Comparison of ENCODE assay signal across 13 mouse cellular contexts in the genomic region with DNA sequence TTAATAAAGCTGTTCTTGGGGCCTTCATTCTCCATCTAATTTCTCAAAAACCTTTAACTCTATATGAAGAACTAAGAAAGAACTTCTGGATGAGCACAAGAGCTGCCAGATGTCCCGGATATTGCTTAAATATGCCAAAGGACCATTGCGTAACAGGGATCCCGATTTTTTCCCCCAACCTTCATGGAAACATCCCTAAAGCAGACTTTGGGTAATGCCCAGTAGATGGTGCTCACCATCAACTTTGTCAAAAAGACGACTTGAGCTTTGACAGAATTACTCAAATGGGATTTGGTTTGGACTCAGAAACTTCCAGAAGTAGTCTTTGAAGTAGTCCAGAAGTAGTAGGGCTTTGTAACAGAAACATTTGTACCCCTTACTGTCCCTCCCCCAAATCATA.
DNase-seq lines count a peak whose midpoint lies in the region; ATAC-seq and TF ChIP-seq lines count a peak whose summit lies in the region.
"Had no signal": no experiment of that assay in that cellular context is flagged by ENCODE, and none has a peak within 500 bp of the region (broad histone marks: within the 10 kb centered on the region; RNA-seq: fewer than 3 reads in every experiment).

No protein-coding gene starts in this region.

- DNase-seq in lung, postnatal 0 days (ENCODE audit: low spot score), result peak; percentile 25
- no peak for DNase-seq in lung, postnatal 10 days
- peak; percentile 27 for DNase-seq in brain, embryonic 14.5 days (ENCODE audit: low read depth)
- DNase-seq in left cerebral cortex, postnatal 25 days (ENCODE audit: low spot score in 2 of 2), result peak; percentile 8 to 52
- DNase-seq in cerebellum, postnatal 36 days, result no peak
- DNase-seq: adrenal gland, adult 8-10 months had no signal

- no peaks in the 10 kb centered on the region for H3K27me3 ChIP-seq in intestine, postnatal 0 days (replicated peaks; ENCODE audit: control insufficient read depth, insufficient read depth, low read length)
- H3K27me3 ChIP-seq in intestine, embryonic 15.5 days (replicated peaks), result no peaks in the 10 kb centered on the region
- no peaks in the 10 kb centered on the region for H3K27me3 ChIP-seq in lung, postnatal 0 days (replicated peaks; ENCODE audit: insufficient read depth, low read length)
- H3K27me3 ChIP-seq: limb, embryonic 12.5 days; megakaryocyte, embryonic 14.5 days; neural tube, embryonic 12.5 days had no signal

- H3K27ac ChIP-seq in intestine, postnatal 0 days (ENCODE audit: low read depth, low read length), result no peak overlapping the region
- no peak overlapping the region for H3K27ac ChIP-seq in intestine, embryonic 15.5 days
- H3K27ac ChIP-seq in lung, postnatal 0 days (ENCODE audit: low read length), result no peak overlapping the region
- H3K27ac ChIP-seq: limb, embryonic 12.5 days; neural tube, embryonic 12.5 days had no signal

- TF ChIP-seq POLR2A in brain, embryonic 14.5 days (IDR thresholded peaks at IDR 0.05; ENCODE audit: borderline replicate concordance, extremely low read depth, insufficient read depth, insufficient read length, poor library complexity, severe bottlenecking), result no peak

- no peak overlapping the region for H3K4me3 ChIP-seq in intestine, postnatal 0 days (ENCODE audit: low read depth, low read length)
- no peak overlapping the region for H3K4me3 ChIP-seq in intestine, embryonic 15.5 days (replicated peaks)
- H3K4me3 ChIP-seq in lung, postnatal 0 days (ENCODE audit: low read depth, low read length), result no peak overlapping the region
- H3K4me3 ChIP-seq: limb, embryonic 12.5 days; megakaryocyte, embryonic 14.5 days; neural tube, embryonic 12.5 days had no signal

- no peaks in the 10 kb centered on the region for H3K4me1 ChIP-seq in intestine, postnatal 0 days (replicated peaks; ENCODE audit: control insufficient read depth, insufficient read depth, low read length)
- no peaks in the 10 kb centered on the region for H3K4me1 ChIP-seq in intestine, embryonic 15.5 days (replicated peaks)
- no peaks in the 10 kb centered on the region for H3K4me1 ChIP-seq in lung, postnatal 0 days (ENCODE audit: insufficient read depth, low read depth, low read length)
- H3K4me1 ChIP-seq: limb, embryonic 12.5 days; megakaryocyte, embryonic 14.5 days; neural tube, embryonic 12.5 days had no signal

- TF ChIP-seq EP300 in lung, postnatal 0 days (IDR thresholded peaks at IDR 0.05), result no peak

- no peak for ATAC-seq in intestine, postnatal 0 days
- ATAC-seq in intestine, embryonic 15.5 days, result no peak
- ATAC-seq in lung, postnatal 0 days, result no peak
- ATAC-seq: intestine, embryonic 16.5 days had no signal

- no peak overlapping the region for H3K4me2 ChIP-seq in intestine, postnatal 0 days (replicated peaks; ENCODE audit: low read depth)
- H3K4me2 ChIP-seq in intestine, embryonic 15.5 days (replicated peaks), result no peak overlapping the region
- H3K4me2 ChIP-seq in lung, postnatal 0 days (replicated peaks; ENCODE audit: low read depth, low read length), result no peak overlapping the region
- H3K4me2 ChIP-seq: limb, embryonic 12.5 days; neural tube, embryonic 12.5 days had no signal

- H3K9me3 ChIP-seq in intestine, postnatal 0 days (ENCODE audit: control insufficient read depth), result no peaks in the 10 kb centered on the region
- H3K9me3 ChIP-seq in intestine, embryonic 15.5 days, result no peaks in the 10 kb centered on the region
- H3K9me3 ChIP-seq in lung, postnatal 0 days (ENCODE audit: low read length), result no peaks in the 10 kb centered on the region
- H3K9me3 ChIP-seq: G1E; limb, embryonic 12.5 days; megakaryocyte, embryonic 14.5 days; neural tube, embryonic 12.5 days had no signal

- H3K9ac ChIP-seq in intestine, postnatal 0 days (ENCODE audit: low read depth, low read length), result no peak overlapping the region
- no peak overlapping the region for H3K9ac ChIP-seq in intestine, embryonic 15.5 days
- H3K9ac ChIP-seq in lung, postnatal 0 days (replicated peaks; ENCODE audit: low read depth), result no peak overlapping the region
- H3K9ac ChIP-seq: limb, embryonic 12.5 days; neural tube, embryonic 12.5 days had no signal

- H3K36me3 ChIP-seq in intestine, postnatal 0 days (ENCODE audit: control insufficient read depth, insufficient read depth), result no peaks in the 10 kb centered on the region
- no peaks in the 10 kb centered on the region for H3K36me3 ChIP-seq in intestine, embryonic 15.5 days
- H3K36me3 ChIP-seq in lung, postnatal 0 days (ENCODE audit: insufficient read depth, low read length), result no peaks in the 10 kb centered on the region
- H3K36me3 ChIP-seq: G1E; limb, embryonic 12.5 days; neural tube, embryonic 12.5 days had no signal

- WGBS in intestine, postnatal 0 days, result 36% methylated on average over 4 of the region's 4 CpGs
- 40% methylated on average over 4 of the region's 4 CpGs for WGBS in intestine, embryonic 15.5 days
- WGBS in lung, postnatal 0 days, result 30% methylated on average over 4 of the region's 4 CpGs

- peak; percentile 34; the same call in 1 of the 2 replicates for TF ChIP-seq CTCF in intestine, postnatal 0 days (IDR thresholded peaks at IDR 0.05; ENCODE audit: low read depth)
- peak; percentile 58 for TF ChIP-seq CTCF in lung, postnatal 0 days (IDR thresholded peaks at IDR 0.05)
- peak; percentile 31; the same call in 1 of the 2 replicates for TF ChIP-seq CTCF in brain, embryonic 14.5 days (IDR thresholded peaks at IDR 0.05; ENCODE audit: borderline replicate concordance, extremely low read depth, insufficient read depth, insufficient read length)

- intact Hi-C loops in left cerebral cortex, postnatal 25 days (cut with DNase I), result loop anchor here (5.0 kb wide), 1 partner anchor 110 kb away; no protein-coding TSS in a partner anchor

Comparison
In these comparisons a context has a peak if more than half of its experiments do, and no peak if none do; other contexts are left out.
1. DNase-seq: peak in lung, postnatal 0 days (single experiment), brain, embryonic 14.5 days (single experiment) and left cerebral cortex, postnatal 25 days (2 of 2); none in lung, postnatal 10 days (single experiment) and cerebellum, postnatal 36 days (0 of 2).
2. Peak in every context shown above with its lines, with median percentiles within 50 percentile points of each other: CTCF ChIP-seq.